Mouse (Mus musculus) layer of hippocampus, postnatal 25 days (tissue): ENCODE data around the gene Trpm5. TPM values are rescaled to one million over a fixed set of nuclear protein-coding genes. Genes with fewer than 3 reads are reported as not detected.

ENCODE experiments used
- DNase-seq, 2 experiments: peaks; one replicate each; pipeline ENCODE4 v3.0.0; 2022; ENCODE audit warnings: mixed read lengths in 2 of 2, low spot score in 1 of 2; ENCODE audit errors: extremely low spot score in 1 of 2
- total RNA-seq, 2 experiments: library from RNA; stranded (reverse); gene quantifications; 2 replicates each; pipeline ENCODE4 v1.2.3; 2021

Trpm5 gene
- total RNA-seq: not detected

GRCm38 (mm10) chr7:143094592-143095553, at the start of gene Trpm5:
Gene Trpm5 (minus strand): TSS chr7:143094642.
- DNase-seq: peak; percentile 39 to 78

GRCm38 (mm10) chr7:143142680-143143079, 48.2 kb upstream of the Trpm5 start:
- no peak for DNase-seq

GRCm38 (mm10) chr7:143139932-143140331, 45.5 kb upstream of the Trpm5 start:
- no peak for DNase-seq

GRCm38 (mm10) chr7:143138789-143139188, 44.3 kb upstream of the Trpm5 start:
- DNase-seq: peak; percentile 39 to 71

- DNase-seq: no peak
Observed at GRCm38 (mm10) chr7:143136561-143136960, 42.1 kb upstream of the Trpm5 start.

- no peak for DNase-seq
Observed at GRCm38 (mm10) chr7:143136125-143136524, 41.7 kb upstream of the Trpm5 start.

GRCm38 (mm10) chr7:143132815-143133214, 38.4 kb upstream of the Trpm5 start:
- DNase-seq: no peak

- DNase-seq: no peak
Observed at GRCm38 (mm10) chr7:143124902-143125301, 30.5 kb upstream of the Trpm5 start.

GRCm38 (mm10) chr7:143123876-143124669, 29.6 kb upstream of the Trpm5 start:
- DNase-seq: no peak

GRCm38 (mm10) chr7:143122191-143122590, 27.7 kb upstream of the Trpm5 start:
- no peak for DNase-seq

GRCm38 (mm10) chr7:143119826-143120225, 25.4 kb upstream of the Trpm5 start:
- DNase-seq: no peak

GRCm38 (mm10) chr7:143119407-143119806, 25.0 kb upstream of the Trpm5 start:
- no peak for DNase-seq

GRCm38 (mm10) chr7:143116521-143116920, 22.1 kb upstream of the Trpm5 start:
- DNase-seq: no peak

GRCm38 (mm10) chr7:143114773-143115172, 20.3 kb upstream of the Trpm5 start:
- DNase-seq: no peak

- DNase-seq: no peak
Observed at GRCm38 (mm10) chr7:143112395-143112794, 18.0 kb upstream of the Trpm5 start.

- no peak for DNase-seq
Observed at GRCm38 (mm10) chr7:143111719-143112118, 17.3 kb upstream of the Trpm5 start.

GRCm38 (mm10) chr7:143110803-143111202, 16.4 kb upstream of the Trpm5 start:
- DNase-seq: no peak

- DNase-seq: no peak
Observed at GRCm38 (mm10) chr7:143109696-143110095, 15.3 kb upstream of the Trpm5 start.

GRCm38 (mm10) chr7:143108996-143109660, 14.7 kb upstream of the Trpm5 start:
- DNase-seq: no peak

- DNase-seq: no peak
Observed at GRCm38 (mm10) chr7:143108200-143108599, 13.8 kb upstream of the Trpm5 start.
